In the genomic region with DNA sequence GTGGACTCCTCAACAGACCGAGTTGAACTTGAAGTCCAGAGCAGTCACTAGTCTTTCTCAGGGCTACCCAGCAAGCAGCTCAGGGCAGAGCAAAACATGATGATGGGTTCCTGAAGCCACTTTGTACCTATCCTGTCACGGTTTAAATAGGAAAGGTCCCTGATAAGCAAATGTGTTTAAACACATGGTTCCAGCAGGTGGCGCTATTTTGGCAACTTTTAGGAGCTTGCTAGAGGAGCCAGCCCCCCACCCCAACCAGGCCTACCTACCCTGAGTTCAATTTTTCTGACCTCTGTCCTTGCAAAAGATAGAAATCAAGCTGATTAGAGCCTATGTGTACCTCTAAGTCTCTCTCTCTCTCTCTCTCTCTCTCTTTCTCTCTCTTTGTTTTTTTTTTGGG, we compare ENCODE assay signal across 8 mouse cellular contexts. TPM values are rescaled to one million over a fixed set of nuclear protein-coding genes. Genes with fewer than 3 reads are reported as not detected.
A peak's percentile ranks its signal among the peaks of the same experiment; 100 is the strongest.
DNase-seq lines count a peak whose midpoint lies in the region; ATAC-seq and TF ChIP-seq lines count a peak whose summit lies in the region.

No protein-coding gene starts in this region.

- peak; percentile 20; the same call in 1 of the 2 replicates for TF ChIP-seq CTCF in bone marrow, adult 2 months (IDR thresholded peaks at IDR 0.05; ENCODE audit: control insufficient read depth, insufficient read depth, low read length)
- TF ChIP-seq CTCF in testis, adult 2 months (IDR thresholded peaks at IDR 0.05; ENCODE audit: control insufficient read depth, insufficient read depth, insufficient replicate concordance, low read depth, low read length), result peak; percentile 40; the same call in 1 of the 2 replicates

- H3K4me1 ChIP-seq in forebrain, embryonic 14.5 days (ENCODE audit: control insufficient read depth, insufficient read depth, low read length), result 0 out of 2 replicates have a peak, but pooled peaks cover under 1% of the 10 kb centered on the region
- peaks cover under 1% of the 10 kb centered on the region for H3K4me1 ChIP-seq in forebrain, embryonic 15.5 days
- H3K4me1 ChIP-seq in midbrain, embryonic 14.5 days (ENCODE audit: control insufficient read depth, insufficient read depth, low read length), result 0 out of 2 replicates have a peak, but pooled peaks cover 3% of the 10 kb centered on the region
- H3K4me1 ChIP-seq in midbrain, embryonic 16.5 days (ENCODE audit: control insufficient read depth, insufficient read depth, low read length), result peaks cover 5% of the 10 kb centered on the region; the same call in 1 of the 2 replicates
- H3K4me1 ChIP-seq in bone marrow, adult 2 months (ENCODE audit: control insufficient read depth, insufficient read depth, low read length), result no peaks in the 10 kb centered on the region
- H3K4me1 ChIP-seq in testis, adult 2 months (ENCODE audit: control insufficient read depth, insufficient read depth, low read length), result peaks cover 2% of the 10 kb centered on the region; the same call in 1 of the 2 replicates

- no peak overlapping the region for H3K9ac ChIP-seq in forebrain, embryonic 14.5 days (ENCODE audit: low read length)
- no peak overlapping the region for H3K9ac ChIP-seq in forebrain, embryonic 15.5 days (replicated peaks)
- H3K9ac ChIP-seq in midbrain, embryonic 14.5 days (replicated peaks; ENCODE audit: low read length), result no peak overlapping the region
- no peak overlapping the region for H3K9ac ChIP-seq in midbrain, embryonic 16.5 days (ENCODE audit: low read depth, low read length)

- no peaks in the 10 kb centered on the region for H3K9me3 ChIP-seq in forebrain, embryonic 14.5 days (replicated peaks; ENCODE audit: control insufficient read depth, low read length)
- no peaks in the 10 kb centered on the region for H3K9me3 ChIP-seq in forebrain, embryonic 15.5 days
- no peaks in the 10 kb centered on the region for H3K9me3 ChIP-seq in midbrain, embryonic 14.5 days (ENCODE audit: control insufficient read depth, low read length)
- no peaks in the 10 kb centered on the region for H3K9me3 ChIP-seq in midbrain, embryonic 16.5 days (replicated peaks; ENCODE audit: control insufficient read depth, low read length, poor library complexity, severe bottlenecking)

- no peak for ATAC-seq in forebrain, embryonic 14.5 days
- ATAC-seq in forebrain, embryonic 15.5 days (replicated peaks), result no peak
- no peak for ATAC-seq in midbrain, embryonic 14.5 days (ENCODE audit: low FRiP score, low TSS enrichment)
- no peak for ATAC-seq in midbrain, embryonic 16.5 days

- no peak for TF ChIP-seq POLR2A in bone marrow, adult 2 months (IDR thresholded peaks at IDR 0.05; ENCODE audit: borderline replicate concordance, control insufficient read depth, low read depth, low read length)
- TF ChIP-seq POLR2A in testis, adult 2 months (IDR thresholded peaks at IDR 0.05; ENCODE audit: control insufficient read depth, low read depth, low read length), result no peak

- no peaks in the 10 kb centered on the region for H3K36me3 ChIP-seq in forebrain, embryonic 14.5 days (ENCODE audit: control insufficient read depth, insufficient read depth, low read length)
- no peaks in the 10 kb centered on the region for H3K36me3 ChIP-seq in forebrain, embryonic 15.5 days
- H3K36me3 ChIP-seq in midbrain, embryonic 14.5 days (ENCODE audit: control insufficient read depth, insufficient read depth, low read length), result no peaks in the 10 kb centered on the region
- no peaks in the 10 kb centered on the region for H3K36me3 ChIP-seq in midbrain, embryonic 16.5 days (ENCODE audit: control insufficient read depth, insufficient read depth, low read length)
- H3K36me3 ChIP-seq in testis, adult 2 months (ENCODE audit: control insufficient read depth, insufficient read depth, low read length), result no peaks in the 10 kb centered on the region

- no peak overlapping the region for H3K27ac ChIP-seq in forebrain, embryonic 14.5 days (ENCODE audit: low read depth, low read length)
- H3K27ac ChIP-seq in forebrain, embryonic 15.5 days (replicated peaks), result no peak overlapping the region
- H3K27ac ChIP-seq in midbrain, embryonic 14.5 days (replicated peaks; ENCODE audit: low read depth, low read length), result no peak overlapping the region
- H3K27ac ChIP-seq in midbrain, embryonic 16.5 days (ENCODE audit: low read length), result no peak overlapping the region
- H3K27ac ChIP-seq in bone marrow, adult 2 months (ENCODE audit: control insufficient read depth, insufficient read depth, low read depth, low read length, poor library complexity), result no peak overlapping the region
- H3K27ac ChIP-seq in testis, adult 2 months (ENCODE audit: control insufficient read depth, insufficient read depth, low read depth, low read length), result no peak overlapping the region

- H3K4me2 ChIP-seq in forebrain, embryonic 14.5 days (ENCODE audit: low read length), result no peak overlapping the region
- H3K4me2 ChIP-seq in forebrain, embryonic 15.5 days (replicated peaks), result no peak overlapping the region
- H3K4me2 ChIP-seq in midbrain, embryonic 14.5 days (ENCODE audit: low read length), result no peak overlapping the region
- H3K4me2 ChIP-seq in midbrain, embryonic 16.5 days (ENCODE audit: low read length), result no peak overlapping the region

- WGBS in forebrain, embryonic 14.5 days, result 21% methylated on average over 3 of the region's 3 CpGs
- WGBS in forebrain, embryonic 15.5 days, result 21% methylated on average over 3 of the region's 3 CpGs
- 17% methylated on average over 3 of the region's 3 CpGs for WGBS in midbrain, embryonic 14.5 days
- 21% methylated on average over 3 of the region's 3 CpGs for WGBS in midbrain, embryonic 16.5 days
- 15% methylated on average over 3 of the region's 3 CpGs for WGBS in bone marrow, adult 2 months

- no peak overlapping the region for H3K4me3 ChIP-seq in forebrain, embryonic 14.5 days (ENCODE audit: low read depth, low read length)
- H3K4me3 ChIP-seq in forebrain, embryonic 15.5 days, result no peak overlapping the region
- no peak overlapping the region for H3K4me3 ChIP-seq in midbrain, embryonic 14.5 days (replicated peaks; ENCODE audit: low read depth, low read length)
- H3K4me3 ChIP-seq in midbrain, embryonic 16.5 days (ENCODE audit: low read depth, low read length), result no peak overlapping the region
- H3K4me3 ChIP-seq in bone marrow, adult 2 months (replicated peaks; ENCODE audit: control insufficient read depth, low read depth, low read length), result no peak overlapping the region
- no peak overlapping the region for H3K4me3 ChIP-seq in testis, adult 2 months (ENCODE audit: control insufficient read depth, low read depth, low read length)

- peak; percentile 68 for DNase-seq in forebrain, embryonic 14.5 days (ENCODE audit: low spot score)
- peak; percentile 77 for DNase-seq in midbrain, embryonic 14.5 days
- DNase-seq in kidney, postnatal 36 days, result peak; percentile 51 to 75
- no peak for DNase-seq in right cerebral cortex, adult 2 months (ENCODE audit: low spot score in 2 of 2)

- no peaks in the 10 kb centered on the region for H3K27me3 ChIP-seq in forebrain, embryonic 14.5 days (replicated peaks; ENCODE audit: control insufficient read depth, insufficient read depth, low read length)
- no peaks in the 10 kb centered on the region for H3K27me3 ChIP-seq in forebrain, embryonic 15.5 days
- H3K27me3 ChIP-seq in midbrain, embryonic 14.5 days (ENCODE audit: control insufficient read depth, insufficient read depth, low read length), result no peaks in the 10 kb centered on the region
- H3K27me3 ChIP-seq in midbrain, embryonic 16.5 days (ENCODE audit: control insufficient read depth, insufficient read depth, low read depth, low read length), result no peaks in the 10 kb centered on the region
- H3K27me3 ChIP-seq in testis, adult 2 months (ENCODE audit: control insufficient read depth, insufficient read depth, low read length), result no peaks in the 10 kb centered on the region

RNA-seq across cellular contexts. Expression of a gene that starts 10.3 kb away (rescaled TPM):
- 6.6 and 8.1 TPM in 2 replicates for polyA plus RNA-seq in forebrain, embryonic 14.5 days (2014; fragmentation: Nextera tagmentation; extraction: Ambion mirVana)
- 6.2 and 6.5 TPM in 2 replicates for polyA plus RNA-seq in forebrain, embryonic 15.5 days (2015; fragmentation: Nextera tagmentation; extraction: Ambion mirVana)
- polyA plus RNA-seq in midbrain, embryonic 14.5 days (2014; fragmentation: Nextera tagmentation; extraction: Ambion mirVana), result 5.5 and 6.4 TPM in 2 replicates
- polyA plus RNA-seq in midbrain, embryonic 16.5 days (2015; fragmentation: Nextera tagmentation; extraction: Ambion mirVana), result 9.6 and 10.1 TPM in 2 replicates
- polyA plus RNA-seq in bone marrow, adult 2 months (2011; ENCODE audit: insufficient read depth, insufficient read length, low replicate concordance, missing spikeins), result 1.5 and 71.0 TPM in 2 replicates
- 49.6 and 51.0 TPM in 2 replicates for polyA plus RNA-seq in testis, adult 2 months (2012; rRNA removed)

RNA-seq across cellular contexts. Expression of a gene that starts 36.4 kb away (rescaled TPM):
- polyA plus RNA-seq in forebrain, embryonic 14.5 days (2014; fragmentation: Nextera tagmentation; extraction: Ambion mirVana), result 361 and 450 TPM in 2 replicates
- 664 and 720 TPM in 2 replicates for polyA plus RNA-seq in forebrain, embryonic 15.5 days (2015; fragmentation: Nextera tagmentation; extraction: Ambion mirVana)
- 420 and 582 TPM in 2 replicates for polyA plus RNA-seq in midbrain, embryonic 14.5 days (2014; fragmentation: Nextera tagmentation; extraction: Ambion mirVana)
- 1,035 and 1,054 TPM in 2 replicates for polyA plus RNA-seq in midbrain, embryonic 16.5 days (2015; fragmentation: Nextera tagmentation; extraction: Ambion mirVana)
- polyA plus RNA-seq in bone marrow, adult 2 months (2011; ENCODE audit: insufficient read depth, insufficient read length, low replicate concordance, missing spikeins), result 26.9 and 58.1 TPM in 2 replicates
- polyA plus RNA-seq in testis, adult 2 months (2012; rRNA removed), result 13.3 and 17.8 TPM in 2 replicates

Comparison
In these comparisons a context has a peak if more than half of its experiments do, and no peak if none do; other contexts are left out.
1. DNase-seq: peak in forebrain, embryonic 14.5 days (single experiment), midbrain, embryonic 14.5 days (single experiment) and kidney, postnatal 36 days (2 of 2); none in right cerebral cortex, adult 2 months (0 of 2).